Mouse (Mus musculus) olfactory bulb, adult 2 months (tissue): ENCODE data around the gene 1700028P14Rik.

Experiments used
- CTCF ChIP-seq: fragments of 200-500 bp; IDR thresholded peaks from 2 replicates; pipeline ENCODE4 v1.5.1; 2012; ENCODE audit warnings: low read depth, mild to moderate bottlenecking, low read length, moderate library complexity; ENCODE audit not compliant: insufficient read depth
- POLR2A ChIP-seq: fragments of 200-500 bp; IDR thresholded peaks from 2 replicates; pipeline ENCODE4 v1.6.1; 2012; ENCODE audit warnings: mild to moderate bottlenecking, low read depth, low read length, moderate library complexity; ENCODE audit not compliant: insufficient read depth

GRCm38 (mm10) chr19:23521071-23521470 is 131.5 kb downstream of the 1700028P14Rik start:
- TF ChIP-seq CTCF, result no peak
- no peak for TF ChIP-seq POLR2A
